Mouse (Mus musculus) myocyte (in vitro differentiated cells): ENCODE measurements at regions not wholly inside any gene's neighbourhood (a gene's known extent, or its start where the extent isn't known, plus 50 kb on each side); places are given as distances from the start of the nearest gene placed in this dataset.

Experiments
- CEBPB ChIP-seq: IDR thresholded peaks from 2 replicates; pipeline ENCODE4 v1.6.1; 2011; ENCODE audit warnings: mild to moderate bottlenecking, moderate library complexity; ENCODE audit not compliant: poor library complexity, insufficient read depth, severe bottlenecking
- MAX ChIP-seq: IDR thresholded peaks from one replicate; pipeline ENCODE4 v1.6.1; 2011; ENCODE audit warnings: low read depth, mild to moderate bottlenecking, control low read depth
- POLR2A ChIP-seq: IDR thresholded peaks from one replicate; pipeline ENCODE4 v1.6.1; 2011; ENCODE audit warnings: low read depth, mild to moderate bottlenecking, control low read depth, moderate library complexity; ENCODE audit not compliant: insufficient read length
- POLR2AphosphoS2 ChIP-seq: IDR thresholded peaks from one replicate; pipeline ENCODE4 v1.6.1; 2011; ENCODE audit warnings: low read depth, control low read depth; ENCODE audit not compliant: insufficient read length
- TCF12 ChIP-seq: IDR thresholded peaks from one replicate; pipeline ENCODE4 v1.6.1; 2011; ENCODE audit warnings: mild to moderate bottlenecking, control low read depth; ENCODE audit not compliant: poor library complexity, insufficient read depth, severe bottlenecking
- USF1 ChIP-seq: IDR thresholded peaks from one replicate; pipeline ENCODE4 v1.6.1; 2011; ENCODE audit warnings: low read depth, mild to moderate bottlenecking, control low read depth, moderate library complexity

DNA sequence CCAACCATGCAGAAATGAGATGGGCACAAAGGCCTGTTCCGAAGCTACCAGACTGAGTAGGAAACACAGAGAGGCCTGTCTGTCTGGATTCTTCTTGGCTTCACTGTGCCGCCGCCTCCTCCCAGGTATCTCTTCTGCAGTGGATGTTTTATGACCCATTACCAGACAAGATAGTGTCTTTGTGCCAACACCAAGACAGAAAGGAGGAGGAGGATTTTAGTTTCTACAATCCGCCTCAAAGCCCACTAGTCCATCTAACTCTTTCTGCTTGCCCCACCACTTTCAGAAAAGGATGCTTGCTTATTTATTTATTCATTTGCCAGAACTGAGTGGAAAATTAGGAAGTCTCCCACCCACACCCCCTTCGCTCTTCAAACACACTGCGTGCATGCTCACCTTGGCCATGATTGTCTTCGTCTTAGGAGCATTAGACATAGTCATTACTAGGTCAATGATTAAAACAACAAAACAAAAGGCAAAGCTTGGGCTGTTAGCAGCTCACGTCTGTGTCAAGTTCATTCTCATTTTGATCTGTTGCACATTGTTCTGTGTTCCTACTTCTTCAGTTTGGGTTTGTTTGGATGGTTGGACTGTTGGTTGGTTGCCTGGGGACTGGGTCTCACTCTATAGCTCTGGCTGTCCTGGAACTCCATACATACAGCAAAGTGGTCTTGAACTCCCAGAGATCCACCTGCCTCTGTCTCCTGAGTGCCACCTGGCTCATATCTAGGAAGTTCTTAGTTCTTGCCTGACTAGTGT, 61.7 kb upstream of the Cpm start:
- TF ChIP-seq MAX = no peak
- TF ChIP-seq POLR2AphosphoS2 = no peak
- TF ChIP-seq USF1 = no peak
- no peak for TF ChIP-seq CEBPB
- TF ChIP-seq POLR2A = no peak
- no peak for TF ChIP-seq TCF12
